Mouse (Mus musculus) T-helper 17 cell (primary cell): ENCODE measurements around the gene Nbeal1.
"Not testable (repeated sequence)": the region's sequence is repeated elsewhere in the genome, so short reads cannot be mapped to it uniquely, and the experiment has no call there.

ENCODE experiments used
- in situ Hi-C, 2 experiments: fragments of 300-600 bp; cut with MboI, MseI; formaldehyde crosslinking; loops; 1 replicate in 1 of 2; 2 replicates in 1 of 2; pipeline ENCODE4 v1.15.1; 2025; ENCODE audit warnings: high pct_unique_total_duplicates in 2 of 2

Gene Nbeal1

DNA sequence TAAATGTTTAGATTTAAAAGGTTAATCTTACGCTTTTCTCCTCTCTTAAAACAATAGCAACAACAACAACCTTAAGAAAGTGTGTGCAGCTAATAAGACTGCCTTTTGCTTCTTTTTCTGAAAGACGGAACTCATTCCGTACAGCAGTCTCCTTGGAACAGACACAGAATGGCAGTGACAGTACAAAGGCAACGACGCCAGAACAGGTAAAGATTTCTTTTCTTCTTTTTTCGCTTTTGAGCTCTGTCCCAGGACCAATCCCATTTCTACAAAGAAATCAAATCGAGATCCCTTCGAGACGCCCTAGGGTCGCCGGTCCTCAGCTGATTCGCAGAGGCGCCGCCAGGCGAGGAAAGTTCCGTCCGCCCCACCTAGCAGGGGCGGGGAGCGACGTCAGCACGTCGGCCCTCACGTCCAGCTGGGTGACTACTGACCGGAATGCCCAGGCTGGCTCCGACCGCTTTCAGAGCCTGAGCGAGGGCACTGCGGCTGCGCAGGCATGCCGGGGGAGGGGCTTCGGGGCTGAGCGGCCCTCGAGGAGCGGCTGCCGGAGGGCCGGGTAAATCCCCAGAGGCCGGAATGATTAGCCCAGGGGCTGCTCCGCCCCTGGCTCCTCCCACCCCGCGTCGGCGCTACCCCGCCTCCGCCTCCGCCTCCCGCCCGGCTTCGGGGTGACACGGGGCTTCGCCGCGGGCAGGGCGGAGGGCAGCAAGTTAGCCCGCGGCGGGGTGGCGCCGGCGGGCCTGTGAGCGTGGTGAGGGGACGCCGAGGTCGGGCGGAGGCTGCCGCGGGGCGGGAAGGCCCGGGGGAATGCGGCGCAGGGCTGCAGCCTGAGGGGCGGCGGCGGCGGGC lies at the start of gene Nbeal1:
Gene Nbeal1 (plus strand): TSS at position 668 of the 852 bp plus-strand sequence.
- in situ Hi-C loops: no loop called here

DNA sequence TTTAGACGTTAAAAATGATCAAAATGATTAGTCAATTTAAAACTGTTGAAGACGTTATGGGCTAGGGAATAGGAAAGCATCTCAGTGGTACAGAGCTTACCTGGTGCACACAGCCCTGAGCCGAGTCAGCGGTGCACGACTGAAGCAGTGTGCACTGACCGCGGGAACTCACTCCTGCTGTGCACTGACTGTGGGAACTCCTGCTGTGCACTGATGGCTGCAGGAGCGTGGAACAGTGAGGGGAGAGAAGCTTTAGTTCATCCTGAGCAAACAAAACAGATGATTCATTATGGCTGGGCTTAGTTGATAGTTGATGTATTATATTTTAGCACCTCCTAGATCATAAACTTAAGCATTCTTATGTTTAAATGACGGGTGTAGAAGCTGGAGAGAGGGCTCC lies 43.1 kb upstream of the Nbeal1 start:
- in situ Hi-C loops: loop anchor here in 1 of 2 experiments (25.0 kb wide), 1 partner anchor 1200 kb away; no protein-coding TSS in a partner anchor

DNA sequence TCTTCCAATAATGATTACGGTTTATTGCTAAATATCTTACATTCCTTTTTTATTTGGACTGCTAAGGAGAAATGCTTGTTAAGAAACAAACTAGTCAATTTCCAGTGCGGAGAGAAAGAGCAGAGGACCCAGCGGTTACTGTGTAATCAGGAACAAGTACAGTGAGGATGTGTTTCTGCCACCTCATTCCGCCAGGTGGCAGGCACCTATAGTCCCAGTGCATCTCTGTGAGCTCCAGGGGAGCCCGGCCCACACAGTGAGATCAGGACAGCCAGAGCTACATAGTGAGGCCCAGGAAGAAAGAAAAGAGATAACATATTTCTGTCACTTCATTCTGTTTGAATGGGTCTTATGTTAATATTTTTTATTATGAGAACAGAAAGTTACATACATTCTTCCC lies 27.7 kb upstream of the Nbeal1 start:
- in situ Hi-C loops: no loop called here

DNA sequence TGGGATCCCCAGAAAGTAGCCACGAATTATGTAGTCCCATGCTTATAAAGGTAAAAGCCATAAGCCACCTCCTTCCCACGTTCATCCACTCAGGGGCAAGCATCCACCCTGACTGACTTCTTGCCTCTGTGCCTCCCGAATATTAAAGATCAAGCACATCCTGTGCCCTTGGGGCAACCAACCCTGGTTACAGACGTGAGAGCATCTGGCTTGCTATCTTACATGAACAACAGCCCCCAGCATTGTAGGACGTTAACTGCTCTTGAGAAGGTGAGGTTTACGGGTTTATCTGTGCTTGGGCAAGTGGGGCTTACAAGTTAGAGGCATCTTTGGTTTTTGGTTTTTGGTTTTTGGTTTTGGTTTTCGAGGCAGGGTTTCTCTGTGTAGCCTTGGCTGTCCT lies 23.7 kb upstream of the Nbeal1 start:
- in situ Hi-C loops: no loop called here

DNA sequence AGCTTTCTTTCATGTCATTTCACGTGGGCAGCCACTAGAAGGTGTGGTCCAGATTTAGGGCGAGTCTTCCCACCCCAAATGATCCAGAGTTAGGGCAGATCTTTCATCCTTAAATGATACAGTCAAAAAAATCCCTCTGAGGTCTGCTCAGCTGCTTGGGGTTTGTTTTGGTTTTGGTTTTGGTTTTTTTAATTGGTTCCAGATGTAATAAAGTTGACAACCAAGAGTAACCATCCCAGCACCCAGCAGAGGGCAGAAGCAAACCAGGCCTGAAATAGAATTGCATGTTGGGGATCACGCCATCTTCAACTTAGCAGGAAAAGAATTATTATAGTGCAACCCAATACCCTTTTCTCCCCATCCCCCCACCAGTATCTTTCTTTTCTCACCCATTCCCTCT lies 22.0 kb upstream of the Nbeal1 start:
- in situ Hi-C loops: no loop called here

DNA sequence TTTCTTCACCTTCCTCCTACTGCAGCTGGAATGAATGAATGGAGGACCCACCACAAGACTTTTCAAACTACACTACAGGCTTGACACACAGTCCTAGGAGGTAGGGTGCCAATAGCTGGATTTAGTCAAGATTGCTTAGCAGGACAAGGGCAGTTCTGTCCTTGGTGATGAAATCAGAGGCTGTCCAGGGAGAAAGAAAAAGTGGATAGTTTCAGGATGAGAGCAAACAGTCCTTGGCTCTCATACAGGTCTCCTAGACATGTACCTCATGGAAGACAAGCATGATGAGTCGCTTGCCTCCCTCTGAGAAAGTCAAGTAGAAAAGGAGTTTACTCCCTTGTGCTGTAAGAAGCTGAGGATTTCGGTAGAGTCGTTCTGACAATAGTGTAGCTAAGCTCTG lies 16.7 kb upstream of the Nbeal1 start:
- in situ Hi-C loops: loop anchor here in 1 of 2 experiments (10.0 kb wide), 1 partner anchor 701 kb away; no protein-coding TSS in a partner anchor

DNA sequence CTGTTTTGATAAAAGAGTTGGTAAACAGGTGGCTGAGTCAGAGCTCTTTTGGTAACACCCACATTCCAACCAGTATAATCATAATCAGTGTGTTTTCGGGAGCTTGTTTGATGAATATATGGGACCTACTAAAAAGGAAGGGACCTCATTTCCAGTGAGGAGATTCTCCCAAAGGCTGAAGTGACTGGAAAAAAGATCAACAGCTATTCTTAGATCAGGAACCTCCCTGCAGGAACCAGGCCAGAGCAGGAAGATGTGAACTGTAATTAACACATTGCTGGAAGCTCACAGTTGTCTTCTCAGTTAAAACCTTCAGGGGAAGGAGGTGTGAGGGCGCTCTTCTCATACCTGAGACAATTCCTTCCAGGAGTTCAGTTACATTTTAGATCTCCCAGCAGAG lies 10.8 kb upstream of the Nbeal1 start:
- in situ Hi-C loops: loop anchor here (5.0 to 10.0 kb wide), 2 partner anchors 93 to 695 kb away; no protein-coding TSS in a partner anchor

DNA sequence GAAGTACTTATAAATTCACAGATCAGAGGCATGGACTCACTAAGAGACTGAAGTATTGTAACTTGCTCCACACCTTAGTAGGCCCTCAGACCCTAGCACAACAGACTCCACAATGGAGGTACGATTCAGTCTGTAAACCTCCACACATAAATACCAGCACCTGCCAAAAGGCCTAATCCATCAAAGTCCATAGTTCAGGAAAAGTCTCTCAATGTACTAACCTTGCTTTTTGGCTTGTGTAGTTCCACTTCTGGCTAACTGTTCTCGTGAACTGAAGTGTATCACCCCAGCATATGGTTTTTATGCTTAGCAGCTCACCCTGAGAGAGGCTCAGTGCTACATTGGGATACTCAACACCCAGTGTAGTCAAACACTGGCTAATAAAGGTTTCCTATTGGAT lies 10.1 kb upstream of the Nbeal1 start:
- in situ Hi-C loops: no loop called here

DNA sequence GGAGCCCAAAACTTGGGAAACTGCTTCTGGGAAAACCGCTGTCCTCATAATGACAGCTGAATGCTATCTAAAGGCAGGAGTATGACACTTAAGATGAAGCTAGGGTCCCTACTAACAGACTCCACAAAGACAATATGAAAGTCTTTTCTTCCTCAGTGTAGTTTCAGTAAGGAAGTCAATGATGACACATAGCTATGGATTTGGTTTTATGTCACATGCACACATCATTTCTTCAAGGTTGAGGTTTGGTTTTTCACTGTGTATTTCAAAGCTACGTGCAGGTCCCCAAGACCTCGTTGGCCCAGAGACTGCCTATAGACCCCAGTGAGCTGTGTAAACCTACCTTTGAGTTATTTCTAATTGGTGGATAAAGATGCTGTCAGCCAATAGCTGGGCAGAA lies 7.3 kb upstream of the Nbeal1 start:
- in situ Hi-C loops: no loop called here

DNA sequence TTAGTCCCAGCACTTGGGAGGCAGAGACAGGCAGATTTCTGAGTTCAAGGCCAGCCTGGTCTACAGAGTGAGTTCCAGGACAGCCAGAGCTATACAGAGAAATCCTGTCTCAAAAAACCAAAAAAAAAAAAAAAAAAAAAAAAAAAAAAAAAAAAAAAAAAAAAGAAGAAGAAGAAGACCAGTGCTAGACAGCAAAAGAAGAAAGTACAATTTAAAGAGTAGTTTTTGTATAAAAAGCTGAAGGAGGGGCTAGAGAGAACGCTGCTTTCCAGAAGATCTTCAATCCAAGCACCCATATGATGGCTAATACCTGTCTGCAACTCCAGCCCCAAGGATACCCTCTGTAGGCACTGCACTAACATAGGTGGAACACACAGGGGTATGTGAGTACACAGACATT lies 2.6 kb upstream of the Nbeal1 start:
- in situ Hi-C loops: not testable (repeated sequence)

DNA sequence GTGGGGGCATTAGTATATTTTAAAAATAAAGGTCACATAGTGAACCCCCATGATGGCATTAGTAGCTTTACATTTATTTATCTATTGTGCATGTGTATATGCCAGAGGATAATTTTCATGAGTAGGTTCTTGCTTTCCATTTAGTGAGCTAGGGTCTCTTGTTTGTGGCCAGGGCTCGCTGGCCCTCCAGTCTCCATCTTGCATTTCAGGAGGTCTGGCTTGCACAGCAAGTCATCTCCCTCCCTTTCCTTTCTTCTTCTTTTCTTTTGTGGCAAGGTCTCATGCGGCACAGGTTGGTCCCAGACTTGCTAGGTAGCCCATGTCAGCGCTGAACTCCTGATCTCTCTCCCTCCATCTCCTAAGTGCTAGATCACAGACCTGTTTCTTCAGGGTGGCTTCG lies 1.0 kb upstream of the Nbeal1 start:
- in situ Hi-C loops: no loop called here

DNA sequence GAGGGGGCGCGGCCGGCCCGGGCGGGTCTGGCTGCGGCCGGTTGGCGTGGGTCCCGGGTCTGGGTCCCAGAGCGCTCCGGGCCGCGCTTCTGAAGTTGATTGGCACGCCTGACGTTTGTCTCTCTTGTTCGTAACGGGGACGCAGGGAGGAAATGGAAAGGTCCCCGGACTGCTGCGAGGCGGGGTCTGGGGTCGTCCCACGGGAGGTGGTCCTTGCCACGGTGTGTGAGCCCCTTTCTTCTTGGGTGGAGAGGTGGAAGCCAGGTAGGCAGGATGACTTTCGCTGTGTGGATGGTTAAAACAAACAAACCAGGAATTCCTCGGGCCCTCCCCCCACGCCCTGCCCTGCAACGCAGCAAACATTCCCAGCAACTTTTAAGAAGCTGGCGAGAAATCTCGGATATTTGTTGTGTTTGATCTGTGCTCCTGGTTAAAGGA lies 404 bp downstream of the Nbeal1 start:
- in situ Hi-C loops: no loop called here

DNA sequence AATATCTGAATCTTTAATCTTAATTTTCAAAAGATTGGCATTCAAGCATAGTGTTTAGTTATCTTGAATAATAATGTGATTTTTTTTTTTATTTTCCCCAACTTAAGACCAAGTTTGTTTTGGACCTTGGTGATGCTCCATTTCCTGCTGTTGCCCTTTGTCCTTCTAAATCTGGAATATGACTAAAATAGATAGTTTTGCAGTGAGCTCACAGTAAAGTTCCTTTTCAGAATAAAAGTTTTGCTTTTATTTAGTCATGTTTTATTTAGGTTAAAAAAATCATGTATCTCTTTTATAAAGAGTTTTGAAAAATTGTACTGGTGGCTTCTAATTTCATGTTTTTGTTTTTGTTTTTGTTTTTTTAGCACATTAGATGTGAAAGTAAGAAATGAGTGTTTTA lies 8.1 kb downstream of the Nbeal1 start:
- in situ Hi-C loops: no loop called here

DNA sequence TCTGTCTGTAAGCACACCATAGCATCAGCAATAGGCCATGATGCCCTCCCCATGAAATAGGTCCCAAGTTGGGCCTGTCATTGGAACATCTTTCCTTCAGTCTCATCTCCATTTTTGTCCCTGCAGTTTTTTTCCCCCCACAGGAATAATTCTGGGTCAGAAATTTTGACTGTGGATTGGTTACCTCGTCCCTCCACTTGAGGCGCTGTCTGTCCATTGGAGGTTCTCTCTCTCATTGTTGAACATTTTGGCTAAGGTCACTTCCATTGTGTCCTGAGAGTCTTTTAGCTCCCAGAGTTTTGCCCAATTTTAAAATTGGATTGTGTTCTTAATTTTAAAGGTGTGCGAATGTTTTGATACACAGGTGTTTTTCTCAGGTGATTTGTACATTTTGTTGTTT lies 16.4 kb downstream of the Nbeal1 start:
- in situ Hi-C loops: no loop called here

DNA sequence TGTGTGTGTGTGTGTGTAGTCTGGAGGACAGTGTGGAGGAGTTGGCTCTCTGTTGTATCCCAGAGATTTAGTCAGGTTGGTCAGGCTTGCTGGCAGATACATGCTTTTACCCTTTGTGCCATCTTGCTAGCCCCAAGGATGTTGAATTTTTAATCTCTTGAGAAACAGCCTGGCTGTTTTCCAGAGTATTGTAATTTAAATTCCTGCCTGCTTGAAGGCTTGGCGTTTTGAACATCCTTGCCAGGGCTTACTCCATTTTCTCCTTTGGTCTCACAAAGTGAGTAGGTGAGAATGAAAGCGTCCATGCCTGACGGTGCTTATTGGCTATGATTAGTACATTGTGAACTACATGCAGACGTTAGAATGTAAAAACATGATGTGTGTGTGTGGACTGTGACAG lies 18.6 kb downstream of the Nbeal1 start:
- in situ Hi-C loops: no loop called here

DNA sequence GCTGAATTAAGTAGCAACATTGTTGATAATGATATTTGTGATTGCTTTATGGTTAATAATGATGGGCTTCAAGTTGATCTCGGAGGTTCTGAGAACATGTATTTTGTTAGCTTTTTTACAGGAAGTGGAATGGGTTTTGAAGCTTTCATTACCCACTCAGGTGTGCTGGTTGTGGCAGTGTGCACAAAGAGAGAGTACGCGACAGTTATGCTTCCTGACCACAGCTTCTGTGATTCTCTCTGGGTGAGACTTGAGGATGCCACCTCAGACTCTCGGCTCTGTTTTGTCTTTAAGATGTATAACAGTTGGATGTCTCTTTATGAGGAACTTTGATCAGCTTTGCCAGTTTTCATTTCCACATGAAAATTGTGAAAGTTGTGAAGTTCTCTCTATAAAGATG lies 55.9 kb downstream of the Nbeal1 start:
- in situ Hi-C loops: loop anchor here in 1 of 2 experiments (10.0 kb wide), 1 partner anchor 1809 kb away; no protein-coding TSS in a partner anchor

DNA sequence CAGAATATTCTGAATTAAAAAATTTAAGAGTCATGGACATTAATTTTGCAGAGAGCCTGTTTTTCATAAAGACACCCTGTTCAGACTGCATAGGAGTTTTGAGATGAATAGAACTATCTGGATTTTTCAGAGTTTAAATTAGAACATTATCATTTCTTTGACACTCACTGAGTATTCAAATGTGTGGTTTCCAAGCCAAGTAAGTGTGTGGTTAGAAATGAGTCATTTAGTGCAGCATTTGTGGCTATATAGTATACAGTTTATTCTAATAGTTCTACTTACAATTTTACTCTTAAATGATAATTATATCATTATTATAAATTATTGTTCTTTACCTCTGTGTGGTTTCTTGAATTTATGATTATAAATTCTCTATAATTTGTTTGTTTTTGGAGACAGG lies 60.0 kb downstream of the Nbeal1 start:
- in situ Hi-C loops: no loop called here

DNA sequence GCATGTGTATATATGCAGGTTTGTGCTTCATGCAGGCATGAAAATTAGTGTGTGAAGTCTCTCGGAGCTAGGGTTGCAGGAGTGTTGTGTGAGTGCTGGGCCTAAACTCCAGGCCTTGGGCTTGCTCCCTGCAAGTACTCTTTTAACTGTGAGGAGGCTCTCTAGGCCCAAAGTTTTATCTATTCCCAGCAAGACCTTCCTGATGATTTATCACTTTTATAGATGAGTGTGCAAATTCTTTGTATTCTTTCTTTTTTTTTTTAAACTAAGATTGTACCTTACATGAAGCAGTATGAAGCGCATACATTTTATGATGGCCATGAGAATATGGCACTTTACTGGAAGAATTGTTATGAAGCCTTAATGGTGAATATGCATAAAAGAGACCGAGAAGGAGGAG lies 87.7 kb downstream of the Nbeal1 start:
- in situ Hi-C loops: loop anchor here in 1 of 2 experiments (10.0 kb wide), 1 partner anchor 283 kb away; no protein-coding TSS in a partner anchor

DNA sequence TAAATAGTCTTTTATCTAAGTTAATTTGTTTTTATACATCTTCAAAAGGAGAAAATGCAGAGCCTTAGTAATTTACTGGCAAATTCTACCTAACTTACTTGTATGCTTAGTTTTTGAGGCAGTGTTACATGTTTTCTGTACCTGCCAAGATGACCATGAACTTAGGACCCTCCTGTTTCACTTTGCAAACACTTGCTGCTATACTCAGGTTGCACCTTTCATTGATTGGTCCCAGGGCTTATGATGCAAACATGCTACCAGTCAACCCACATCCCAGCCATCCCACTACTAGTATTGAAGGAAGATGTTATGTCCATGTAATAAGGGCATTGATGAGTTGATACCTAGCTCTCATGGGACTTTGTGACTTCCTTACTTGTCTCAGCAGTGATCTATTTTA lies 88.9 kb downstream of the Nbeal1 start:
- in situ Hi-C loops: loop anchor here in 1 of 2 experiments (10.0 kb wide), 1 partner anchor 285 kb away; no protein-coding TSS in a partner anchor

DNA sequence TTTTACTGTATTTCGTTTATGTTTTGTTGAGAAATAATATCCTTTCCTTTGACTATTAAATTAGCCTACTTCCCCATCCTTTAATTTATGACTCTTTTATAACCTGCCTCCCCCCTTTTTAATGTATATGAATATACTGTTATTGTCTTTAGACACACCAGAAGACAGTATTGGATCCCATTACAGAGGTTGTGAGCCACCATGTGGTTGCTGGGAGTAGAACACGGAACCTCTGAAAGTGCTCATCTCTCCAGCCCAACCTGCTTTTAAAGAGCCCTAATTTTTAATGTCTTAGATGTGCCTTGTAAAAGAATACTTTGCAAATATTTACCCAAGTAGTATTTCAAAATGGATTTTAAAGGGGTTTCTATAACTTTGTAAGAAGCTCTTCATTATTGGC lies 92.1 kb downstream of the Nbeal1 start:
- in situ Hi-C loops: no loop called here

DNA sequence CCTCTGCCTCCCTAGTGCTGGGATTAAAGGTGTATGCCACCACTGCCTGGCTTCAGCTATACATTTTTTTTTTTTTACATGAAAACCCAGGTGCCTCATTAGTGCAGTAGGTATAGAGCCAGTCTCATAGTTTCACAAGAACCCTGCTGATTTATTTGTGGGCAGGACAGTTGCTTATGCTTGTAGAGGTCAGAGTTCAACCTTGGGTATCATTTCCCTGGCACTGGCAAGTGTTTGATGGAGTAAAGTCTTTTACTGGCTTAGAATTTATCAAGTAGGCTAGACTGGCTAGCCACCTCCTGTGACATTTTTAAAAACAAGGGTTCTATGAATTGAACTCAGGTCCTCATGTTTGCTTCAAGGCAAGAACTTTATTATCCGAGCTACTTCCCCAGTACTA lies 113.5 kb downstream of the Nbeal1 start:
- in situ Hi-C loops: no loop called here

DNA sequence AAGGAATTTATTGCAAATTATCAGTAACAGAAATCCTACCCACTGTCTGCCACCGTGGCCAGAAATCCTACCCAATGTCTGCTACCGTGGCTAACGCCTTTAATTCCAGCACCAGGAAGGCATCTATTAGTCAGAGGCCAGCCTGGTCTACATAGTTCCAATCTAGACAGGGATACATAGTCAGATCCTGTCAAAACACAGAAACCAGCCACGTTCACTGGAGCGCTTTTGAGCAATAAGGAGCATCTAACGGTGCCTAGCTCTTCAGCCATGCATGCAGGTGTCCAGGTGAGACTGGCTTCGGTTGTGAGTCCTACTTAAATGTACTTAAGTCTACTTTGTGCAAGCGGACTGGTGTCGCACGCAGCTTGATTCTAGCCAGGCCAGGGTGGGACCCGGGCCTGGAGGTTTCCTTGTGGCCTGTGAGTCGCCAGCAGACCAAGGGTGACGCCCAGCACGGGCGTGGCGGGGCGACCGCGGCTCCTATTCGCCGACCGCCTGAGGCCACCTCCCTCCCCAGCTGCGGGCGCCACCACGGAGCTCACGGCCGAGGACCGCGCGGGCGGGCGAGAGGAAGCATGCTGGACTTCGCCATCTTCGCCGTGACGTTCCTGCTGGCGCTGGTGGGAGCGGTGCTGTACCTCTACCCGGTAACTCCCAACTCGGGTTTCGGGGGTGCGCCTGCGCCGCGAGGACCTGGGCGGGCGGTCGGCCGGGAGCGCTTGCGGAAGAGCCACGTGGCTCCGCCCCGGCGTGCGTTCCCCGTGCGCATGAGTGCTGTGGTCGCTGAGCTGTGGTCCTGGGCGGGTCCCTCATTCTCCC lies 162.6 kb downstream of the Nbeal1 start, which contains the start of gene Cyp20a1:
Gene Cyp20a1 (plus strand): TSS at position 516 of the 822 bp plus-strand sequence.
- in situ Hi-C loops: no loop called here
